8 mouse cellular contexts compared by ENCODE assay signal in genomic region chr15:65703559-65703958, GRCm38 (mm10).
DNase-seq lines count a peak whose midpoint lies in the region; ATAC-seq lines count a peak whose summit lies in the region.

No protein-coding gene starts in this region.

- no peak overlapping the region for H3K27ac ChIP-seq in neural tube, embryonic 14.5 days (ENCODE audit: low read depth, low read length)
- H3K27ac ChIP-seq in liver, embryonic 11.5 days (ENCODE audit: low read depth, low read length) = no peak overlapping the region

- no peak overlapping the region for H3K4me2 ChIP-seq in neural tube, embryonic 14.5 days (ENCODE audit: low read depth, low read length)
- no peak overlapping the region for H3K4me2 ChIP-seq in liver, embryonic 11.5 days

- H3K36me3 ChIP-seq in neural tube, embryonic 14.5 days (ENCODE audit: control insufficient read depth, insufficient read depth, low read length) = no peaks in the 10 kb centered on the region
- H3K36me3 ChIP-seq in liver, embryonic 11.5 days (ENCODE audit: control insufficient read depth, insufficient read depth, low read length) = no peaks in the 10 kb centered on the region

- WGBS in neural tube, embryonic 14.5 days = 55% methylated on average over 3 of the region's 3 CpGs
- 44% methylated on average over 3 of the region's 3 CpGs for WGBS in liver, embryonic 11.5 days

- H3K9ac ChIP-seq in neural tube, embryonic 14.5 days (replicated peaks; ENCODE audit: low read depth, low read length) = no peak overlapping the region
- no peak overlapping the region for H3K9ac ChIP-seq in liver, embryonic 11.5 days (ENCODE audit: low read depth, low read length)

- no peak overlapping the region for H3K4me3 ChIP-seq in neural tube, embryonic 14.5 days (ENCODE audit: low read depth, low read length)
- no peak overlapping the region for H3K4me3 ChIP-seq in liver, embryonic 11.5 days (ENCODE audit: low read depth, low read length)

- H3K4me1 ChIP-seq in neural tube, embryonic 14.5 days (ENCODE audit: control insufficient read depth, insufficient read depth, low read length) = no peaks in the 10 kb centered on the region
- H3K4me1 ChIP-seq in liver, embryonic 11.5 days (replicated peaks; ENCODE audit: control insufficient read depth, insufficient read depth, low read length) = no peaks in the 10 kb centered on the region

- DNase-seq in gastrocnemius, postnatal 14 days = peak; percentile 3
- no peak for DNase-seq in gastrocnemius, postnatal 4 days (ENCODE audit: low spot score in 2 of 2)
- DNase-seq in CD4-positive helper T cell, adult 2 months (ENCODE audit: low read depth, low spot score) = peak; percentile 21
- DNase-seq in cerebellum, adult 9-10 months = peak; percentile 48
- no peak for DNase-seq in liver, embryonic 11.5 days (ENCODE audit: low spot score)
- no peak for DNase-seq in spleen, adult 12 weeks (ENCODE audit: low spot score)

- peak; percentile 72 for ATAC-seq in inflammation-experienced regulatory T-cells, adult 6 months
- peak; percentile 93 for ATAC-seq in neural tube, embryonic 14.5 days (ENCODE audit: low read depth)
- ATAC-seq in liver, embryonic 11.5 days (replicated peaks; ENCODE audit: low FRiP score) = no peak

- H3K9me3 ChIP-seq in neural tube, embryonic 14.5 days (ENCODE audit: control insufficient read depth, low read length) = no peaks in the 10 kb centered on the region
- H3K9me3 ChIP-seq in liver, embryonic 11.5 days (ENCODE audit: control insufficient read depth, low read length) = no peaks in the 10 kb centered on the region

- H3K27me3 ChIP-seq in neural tube, embryonic 14.5 days (ENCODE audit: control insufficient read depth, insufficient read depth, low read length) = no peaks in the 10 kb centered on the region
- H3K27me3 ChIP-seq in liver, embryonic 11.5 days (replicated peaks; ENCODE audit: control insufficient read depth, insufficient read depth, low read length) = no peaks in the 10 kb centered on the region

- intact Hi-C loops in gastrocnemius, postnatal 14 days (cut with DNase I; ENCODE audit: low total_unique reads) = no loop called here

Comparison
In these comparisons a context has a peak if more than half of its experiments do, and no peak if none do; other contexts are left out.
1. DNase-seq: peak in gastrocnemius, postnatal 14 days (single experiment), CD4-positive helper T cell, adult 2 months (single experiment) and cerebellum, adult 9-10 months (single experiment); none in gastrocnemius, postnatal 4 days (0 of 2), liver, embryonic 11.5 days (single experiment) and spleen, adult 12 weeks (single experiment).